Mouse (Mus musculus) cerebellum, adult 2 months (tissue): Measurements from ENCODE around the gene Stc2. TPM values are rescaled to one million over a fixed set of nuclear protein-coding genes. Genes with fewer than 3 reads are reported as not detected.
A peak's percentile ranks its signal among the peaks of the same experiment; 100 is the strongest.

Source experiments
- DNase-seq, 2 experiments: peaks; one replicate each; pipeline ENCODE4 v3.0.0; 2021
- H3K27ac ChIP-seq: fragments of 200-500 bp; 2 replicates; pipeline ENCODE4 v1.5.1; 2012; ENCODE audit warnings: low read length, control low read depth, inconsistent platforms; ENCODE audit not compliant: insufficient read depth
- H3K27me3 ChIP-seq: fragments of 200-500 bp; 2 replicates; pipeline ENCODE4 v1.6.1; 2012; ENCODE audit warnings: inconsistent platforms, mild to moderate bottlenecking, low read length, moderate library complexity; ENCODE audit not compliant: control insufficient read depth, insufficient read depth
- H3K4me1 ChIP-seq: fragments of 200-500 bp; 2 replicates; pipeline ENCODE4 v1.6.1; 2011; ENCODE audit warnings: low read length; ENCODE audit not compliant: control insufficient read depth, insufficient read depth
- H3K4me3 ChIP-seq: fragments of 200-500 bp; replicated peaks from 2 replicates; pipeline ENCODE3; 2011; ENCODE audit warnings: mild to moderate bottlenecking, low read depth, low read length, control low read depth; ENCODE audit not compliant: insufficient read depth
- CTCF ChIP-seq: fragments of 200-500 bp; IDR thresholded peaks from 2 replicates; pipeline ENCODE4 v1.5.1; 2011; ENCODE audit warnings: low read depth, mild to moderate bottlenecking, control low read depth, low read length, moderate library complexity, borderline replicate concordance; ENCODE audit not compliant: insufficient read depth
- POLR2A ChIP-seq: fragments of 200-500 bp; IDR thresholded peaks from 2 replicates; pipeline ENCODE4 v1.6.1; 2011; ENCODE audit warnings: low read length, control low read depth, borderline replicate concordance; ENCODE audit not compliant: insufficient read depth
- WGBS: fragments of 180-500 bp; shearing (Covaris S2); methylation state at CpG from one replicate; pipeline ENCODE4 v1.1.7; 2018; 5-methylcytosine and 5-hydroxymethylcytosine counted together
- polyA plus RNA-seq: library from polyadenylated mRNA; depleted of rRNA; stranded (reverse); fragments of >200 nt; gene quantifications from 2 replicates; pipeline ENCODE4 v1.2.3, GENCODE M21; 2012

Stc2 gene
- polyA plus RNA-seq, 1 experiment, result 1.4 TPM

GRCm38 (mm10) chr11:31365280-31365679 is 4.6 kb downstream of the Stc2 start:
- Histone ChIP-seq H3K27me3 (no peaks in the 10 kb centered on the region), H3K4me1 (peaks cover 3% of the 10 kb centered on the region; the same call in 1 of the 2 replicates), H3K4me3 (no peak overlapping the region), H3K27ac (no peak overlapping the region)
- TF ChIP-seq CTCF (no peak), POLR2A (no peak)
- 77% methylated on average over 8 of the region's 8 CpGs for WGBS
- DNase-seq, result no peak

DNA sequence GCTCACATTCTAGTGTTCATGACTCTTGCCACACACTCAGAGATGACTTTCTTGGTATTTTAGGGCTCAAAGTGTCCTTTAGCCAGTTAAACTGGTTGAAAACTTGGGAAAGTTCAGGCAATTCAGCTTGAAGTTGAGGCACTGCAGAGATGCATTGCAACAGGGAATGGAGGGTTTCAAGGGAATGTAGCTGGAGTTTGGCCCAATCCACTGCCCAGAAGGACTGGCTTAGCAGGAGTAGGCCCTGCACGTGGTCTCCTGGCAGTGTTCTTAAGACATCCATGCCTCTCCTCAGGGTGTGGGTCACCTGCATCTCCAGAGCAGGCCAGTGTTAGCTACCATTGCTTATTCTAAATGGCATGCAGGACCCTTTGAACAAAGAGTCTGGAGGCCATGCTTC is 7.0 kb downstream of the Stc2 start:
- Histone ChIP-seq H3K4me1 (peaks cover 3% of the 10 kb centered on the region; the same call in 1 of the 2 replicates), H3K27me3 (no peaks in the 10 kb centered on the region), H3K4me3 (no peak overlapping the region), H3K27ac (no peak overlapping the region)
- DNase-seq, result no peak
- 41% methylated on average over 1 of the region's 1 CpGs for WGBS
- TF ChIP-seq POLR2A (no peak), CTCF (no peak)

DNA sequence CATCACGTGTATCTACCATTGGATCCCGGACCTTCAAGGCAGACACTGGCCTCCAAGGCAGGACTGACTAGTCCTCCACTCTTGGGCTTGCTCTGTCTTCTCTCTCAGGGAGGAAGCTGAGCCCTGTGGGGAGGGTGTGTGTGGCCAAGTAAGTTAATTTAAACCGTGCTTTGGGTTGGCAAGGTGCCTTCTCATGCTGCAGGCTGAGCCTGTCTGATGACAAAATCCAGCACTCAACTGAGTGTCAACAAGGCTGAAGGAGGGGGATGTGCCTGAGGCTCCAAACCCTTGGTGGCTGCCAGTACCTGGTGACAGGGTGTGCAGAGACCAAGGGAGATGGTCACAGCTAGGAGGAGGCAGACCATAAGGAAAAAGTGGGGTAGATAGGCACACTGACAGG is 7.5 kb downstream of the Stc2 start:
- H3K27ac ChIP-seq, result no peak overlapping the region
- H3K27me3 ChIP-seq, result no peaks in the 10 kb centered on the region
- 23% methylated on average over 3 of the region's 3 CpGs for WGBS
- no peak overlapping the region for H3K4me3 ChIP-seq
- H3K4me1 ChIP-seq, result peaks cover 3% of the 10 kb centered on the region; the same call in 1 of the 2 replicates
- TF ChIP-seq CTCF (no peak), POLR2A (no peak)
- peak in 1 of 2 experiments; percentile 12 for DNase-seq

DNA sequence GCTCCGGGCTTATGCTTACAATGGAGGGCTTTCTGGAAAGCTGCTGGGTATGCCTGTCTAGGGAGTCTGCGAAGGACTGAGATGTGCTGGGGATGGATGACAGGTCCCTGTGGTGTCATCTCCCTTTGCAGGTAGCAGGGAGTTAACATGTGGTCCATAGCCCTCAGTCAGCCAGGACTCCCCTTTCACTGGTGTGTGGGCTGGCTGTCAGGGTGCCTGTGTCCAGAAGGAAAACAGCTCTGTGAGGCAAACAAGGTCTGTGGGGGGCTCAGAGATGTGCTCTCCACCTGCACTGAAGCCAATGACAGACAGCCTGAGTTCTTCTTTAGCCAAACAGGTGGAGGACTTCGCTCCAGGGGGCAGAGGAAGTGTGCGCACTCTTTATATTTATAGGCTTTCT is 8.8 kb downstream of the Stc2 start:
- peaks cover 3% of the 10 kb centered on the region; the same call in 1 of the 2 replicates for H3K4me1 ChIP-seq
- H3K27me3 ChIP-seq, result no peaks in the 10 kb centered on the region
- TF ChIP-seq CTCF (no peak), POLR2A (no peak)
- DNase-seq, result no peak
- no peak overlapping the region for H3K27ac ChIP-seq
- WGBS, result 94% methylated on average over 4 of the region's 4 CpGs
- H3K4me3 ChIP-seq, result no peak overlapping the region

DNA sequence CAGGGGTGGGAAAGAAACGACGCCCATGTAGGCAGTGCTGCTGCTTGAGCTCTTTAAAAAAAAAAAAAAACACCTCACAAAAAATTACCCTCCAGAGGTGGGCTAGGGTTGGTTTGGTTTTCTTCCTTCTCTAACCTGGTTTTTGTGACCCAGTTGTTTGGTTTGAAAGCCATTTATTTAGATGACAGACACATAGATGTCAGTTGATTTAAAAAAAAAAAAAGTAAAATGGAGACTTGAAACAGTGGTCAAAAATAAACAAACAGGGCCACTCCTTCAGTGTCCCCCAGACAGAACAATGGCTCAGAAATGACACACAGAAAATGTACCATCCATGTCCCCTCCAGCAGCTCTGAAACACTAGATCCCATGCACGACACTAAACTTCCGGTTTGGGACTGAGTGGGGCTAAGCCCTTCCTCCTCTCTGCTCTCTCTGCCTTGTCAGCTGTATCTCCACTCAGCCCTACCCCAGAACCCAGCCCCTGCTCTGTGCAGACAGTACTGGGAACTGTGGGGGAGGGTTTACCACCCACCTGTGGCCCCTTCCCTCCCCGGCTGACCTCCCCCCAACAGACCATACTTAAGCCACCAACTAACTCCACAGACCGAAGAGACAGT is 10.5 kb downstream of the Stc2 start:
- no peak for DNase-seq
- H3K4me1 ChIP-seq, result peaks cover 3% of the 10 kb centered on the region; the same call in 1 of the 2 replicates
- no peak overlapping the region for H3K4me3 ChIP-seq
- TF ChIP-seq POLR2A (no peak), CTCF (no peak)
- H3K27ac ChIP-seq, result no peak overlapping the region
- no peaks in the 10 kb centered on the region for H3K27me3 ChIP-seq
- 79% methylated on average over 6 of the region's 6 CpGs for WGBS

DNA sequence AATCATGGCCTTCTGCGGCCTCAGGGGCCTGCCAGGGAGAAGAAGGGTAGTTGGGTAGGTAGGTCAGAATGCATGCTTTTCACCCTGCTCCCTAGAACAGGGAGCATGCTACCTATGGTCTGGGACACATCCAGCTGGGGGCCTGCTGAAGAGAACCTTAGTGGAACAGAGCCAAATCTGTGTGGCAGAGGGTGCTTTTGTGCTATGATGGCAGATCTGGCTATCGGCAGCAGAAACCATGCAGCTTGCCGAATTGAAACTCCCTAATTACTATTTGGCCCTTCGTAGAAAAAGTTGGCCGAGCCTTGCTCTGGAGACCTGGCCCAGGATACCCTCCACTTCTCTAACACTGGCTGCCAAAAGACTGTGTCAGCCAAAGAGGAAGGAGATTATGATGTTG is 11.4 kb downstream of the Stc2 start:
- Histone ChIP-seq H3K27ac (no peak overlapping the region), H3K27me3 (no peaks in the 10 kb centered on the region), H3K4me1 (peaks cover 3% of the 10 kb centered on the region; the same call in 1 of the 2 replicates), H3K4me3 (no peak overlapping the region)
- DNase-seq, result no peak
- WGBS, result 22% methylated on average over 5 of the region's 5 CpGs
- no peak for TF ChIP-seq POLR2A
- no peak for TF ChIP-seq CTCF

- TF ChIP-seq CTCF, result no peak
- TF ChIP-seq POLR2A, result no peak
- Histone ChIP-seq H3K27ac (no peak overlapping the region), H3K4me1 (no peaks in the 10 kb centered on the region), H3K27me3 (no peaks in the 10 kb centered on the region), H3K4me3 (no peak overlapping the region)
- DNase-seq, result no peak
Measured at GRCm38 (mm10) chr11:31356866-31357265, 13.0 kb downstream of the Stc2 start.

GRCm38 (mm10) chr11:31355737-31356136 is 14.1 kb downstream of the Stc2 start:
- WGBS, result 98% methylated on average over 1 of the region's 1 CpGs

More at GRCm38 (mm10) chr11:31355737-31356136, 14.1 kb downstream of the Stc2 start:
- no peak overlapping the region for H3K4me3 ChIP-seq
- H3K27ac ChIP-seq, result no peak overlapping the region
- no peaks in the 10 kb centered on the region for H3K27me3 ChIP-seq
- TF ChIP-seq POLR2A (no peak), CTCF (no peak)
- H3K4me1 ChIP-seq, result no peaks in the 10 kb centered on the region
- DNase-seq, result no peak
